Mouse (Mus musculus): ENCODE measurements around the gene Cyb561d1. TPM values are rescaled to one million over a fixed set of nuclear protein-coding genes. Genes with fewer than 3 reads are reported as not detected.

Gene Cyb561d1
- 8.7 and 9.5 TPM in 2 replicates for polyA plus RNA-seq (2012; rRNA removed)

DNA sequence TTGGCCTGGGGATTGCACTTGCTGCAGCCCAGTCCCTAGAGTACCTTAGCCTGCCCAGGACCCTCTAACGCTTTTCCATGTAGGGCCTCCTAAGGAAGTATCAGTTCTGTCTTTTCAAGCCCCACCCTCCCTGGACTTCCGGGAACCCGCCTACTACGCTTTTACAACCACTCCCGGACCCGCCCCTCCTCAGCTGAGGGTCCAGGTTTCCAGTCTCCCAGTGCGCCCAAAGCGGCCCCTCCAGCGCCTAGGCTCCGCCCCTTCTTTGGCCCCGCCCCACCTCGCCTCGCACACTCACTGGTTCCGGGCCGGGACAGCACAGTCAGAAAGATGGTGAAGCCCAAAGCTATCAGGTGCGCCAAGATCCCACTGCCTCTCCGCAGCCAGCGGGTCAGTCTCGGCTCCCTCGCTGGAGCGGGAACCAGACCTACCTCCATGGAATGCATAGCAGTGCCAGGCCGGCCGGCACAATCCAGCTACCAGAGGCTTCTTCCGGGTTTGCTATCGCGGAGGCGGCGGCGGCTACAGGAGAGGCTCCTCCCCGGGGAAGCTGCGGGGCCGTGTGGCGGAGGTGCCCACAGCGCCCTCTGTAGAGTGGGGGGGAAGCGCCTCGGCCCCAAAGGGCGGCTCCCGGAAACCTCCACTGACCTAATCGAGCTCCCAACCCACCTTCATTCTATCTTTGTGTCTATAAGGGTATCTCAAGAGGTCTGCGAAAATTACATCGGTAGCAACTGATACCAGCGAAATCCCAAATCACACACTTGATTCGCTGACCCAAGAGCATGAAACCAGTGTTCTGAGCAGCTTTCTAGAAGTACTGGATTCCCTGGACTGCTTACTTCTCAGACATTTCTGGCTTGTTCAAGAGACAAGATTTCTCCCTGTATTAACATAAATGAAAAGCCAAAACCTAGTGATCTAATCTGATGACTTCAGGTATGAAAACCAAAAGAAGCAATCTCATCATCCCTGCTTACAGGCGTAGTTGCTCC is at the start of gene Cyb561d1:
Cyb561d1 (minus strand) TSS at position 884 of the 995 bp plus-strand sequence.

DNA sequence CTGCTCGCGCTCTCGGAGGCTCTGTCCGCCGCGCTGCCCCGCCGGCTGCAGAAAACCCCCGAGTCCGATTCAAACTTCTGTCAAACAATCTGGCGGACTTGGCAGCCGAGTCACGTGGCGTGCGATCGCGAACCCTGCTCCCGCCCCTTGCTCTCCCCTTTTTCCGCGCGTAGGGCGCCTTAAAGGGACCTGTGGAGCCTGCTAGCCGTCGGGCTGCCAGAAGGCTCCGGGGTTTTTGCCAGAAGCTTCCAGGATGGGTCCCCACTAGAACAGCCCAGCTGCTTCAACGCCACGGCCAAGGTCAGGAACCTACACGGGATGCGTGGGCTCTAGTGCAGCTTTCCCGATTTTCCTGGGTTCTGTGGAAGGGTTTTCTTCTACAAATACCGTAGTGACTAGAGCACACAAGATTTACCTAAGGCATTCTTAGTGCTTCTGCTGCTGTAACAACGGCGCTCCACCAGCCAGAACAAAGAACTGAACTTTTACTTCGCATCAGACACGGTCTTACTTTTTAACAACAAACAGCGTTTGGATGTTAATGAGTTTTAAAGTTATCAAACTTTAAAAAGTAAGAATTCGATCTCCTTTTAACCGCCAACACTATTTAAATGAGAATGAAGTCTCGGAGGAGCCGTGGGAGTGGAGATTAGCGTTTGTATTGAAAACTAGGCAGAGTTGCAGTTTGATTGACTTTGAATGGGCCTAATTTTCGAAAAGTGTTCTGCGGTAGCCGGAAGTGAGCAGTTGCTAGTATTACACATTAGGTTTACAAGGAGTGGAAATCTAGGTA is 25.7 kb upstream of the Cyb561d1 start, which contains the start of gene Sypl2:
Sypl2 (minus strand) TSS at position 91 of the 793 bp plus-strand sequence.

DNA sequence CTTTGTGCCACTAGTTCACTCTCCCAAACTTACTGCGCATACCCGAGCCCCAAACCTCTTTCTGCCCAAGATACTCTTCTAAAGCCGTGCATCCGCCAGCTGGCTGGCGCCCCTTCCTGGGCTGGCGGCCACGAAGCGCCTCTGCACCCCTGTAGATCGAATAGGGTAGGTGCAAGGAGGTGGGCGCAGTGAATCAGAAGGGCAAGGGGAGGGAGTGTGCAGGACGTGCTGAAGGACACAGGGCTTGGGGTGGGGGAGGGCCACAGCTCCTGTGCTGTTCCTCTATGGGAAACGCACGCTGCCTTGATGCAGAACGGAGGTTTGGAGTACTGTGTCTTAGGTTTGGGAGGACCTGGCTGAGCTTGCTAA is 9.7 kb upstream of the Cyb561d1 start, which contains the start of gene Atxn7l2:
Atxn7l2 (minus strand) TSS at position 164 of the 369 bp plus-strand sequence.

DNA sequence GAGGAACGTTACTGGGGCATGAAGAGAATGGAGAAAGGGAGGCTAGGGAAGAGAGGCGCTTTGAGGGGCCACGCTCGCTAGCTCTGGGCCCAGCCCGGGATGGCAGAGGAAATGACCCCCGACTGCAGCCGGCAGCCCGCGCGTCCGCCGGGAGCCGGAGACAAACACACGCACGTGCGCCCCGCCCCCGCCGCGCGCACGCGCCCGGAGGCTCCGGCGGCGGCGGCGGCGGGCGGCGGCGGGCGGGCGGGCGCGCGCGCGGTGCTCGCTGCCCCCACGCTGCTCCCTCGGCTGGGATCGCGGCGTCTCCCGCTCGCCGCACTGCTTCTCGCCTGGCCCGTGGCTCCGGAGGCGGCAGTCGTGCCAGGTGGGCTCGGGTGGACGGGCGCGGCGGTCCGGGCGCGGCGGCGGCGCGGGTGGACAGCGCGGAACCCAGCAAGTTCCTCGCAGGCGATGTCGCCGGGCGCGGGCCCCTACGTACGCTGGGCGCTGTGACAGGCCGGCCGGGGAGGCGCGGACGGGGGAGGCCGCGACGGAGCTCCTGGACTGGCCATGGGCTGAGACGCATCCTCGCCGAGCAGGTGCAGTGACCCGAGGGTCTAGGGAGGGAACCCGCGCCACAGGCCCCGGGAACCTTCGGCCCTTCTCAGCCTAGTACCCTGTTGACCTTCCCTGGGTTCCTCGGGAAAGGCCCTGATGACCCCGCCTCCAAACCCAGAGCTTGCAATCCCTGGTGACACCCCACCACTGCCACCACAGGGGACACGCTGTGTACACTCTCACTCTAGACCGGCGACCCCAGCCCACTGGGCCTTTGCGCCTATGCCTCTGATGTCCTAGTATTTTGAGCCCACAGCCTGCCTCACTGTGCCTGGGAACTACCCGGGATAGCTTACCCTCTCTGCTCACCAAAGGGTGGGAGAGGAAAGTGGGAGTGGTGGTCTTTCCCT is 14.6 kb downstream of the Cyb561d1 start, which contains the start of gene Amigo1:
Amigo1 (plus strand) TSS at position 238 of the 950 bp plus-strand sequence.

DNA sequence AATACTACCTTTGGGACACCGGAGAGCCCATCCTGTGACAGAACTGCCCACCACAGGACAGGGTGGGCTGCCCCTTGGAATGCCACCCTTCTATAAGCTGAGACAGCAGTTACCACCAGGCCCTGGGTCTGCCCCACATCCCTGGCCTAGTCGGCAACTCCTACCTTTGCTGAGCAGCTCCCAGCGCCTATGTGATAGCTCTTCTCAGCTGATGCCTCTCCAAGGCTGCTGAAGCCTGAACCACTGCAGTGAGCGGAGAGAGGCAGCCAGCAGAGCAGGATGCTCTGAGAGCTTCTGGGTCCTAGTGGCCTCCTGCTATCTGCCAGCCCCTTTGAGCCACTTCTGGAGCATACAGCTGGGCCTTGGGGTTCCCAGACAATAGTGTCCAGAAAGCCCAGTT is 46.4 kb downstream of the Cyb561d1 start, which contains the start of gene Gpr61:
Gpr61 (minus strand) TSS at position 227 of the 400 bp plus-strand sequence.

Other genes starting within 250 kb of the Cyb561d1 start
- gene Gstm3, start 231.9 kb downstream of the Cyb561d1 start, polyA plus RNA-seq (2012; rRNA removed), result 0.29 and 0.37 TPM in 2 replicates
- gene Gstm2, start 214.8 kb downstream of the Cyb561d1 start, polyA plus RNA-seq (2012; rRNA removed), result 769 and 813 TPM in 2 replicates
- 1,875 and 2,662 TPM in 2 replicates for gene Gstm1, start 183.2 kb downstream of the Cyb561d1 start, polyA plus RNA-seq (2012; rRNA removed)
- gene Gstm4, start 156.3 kb downstream of the Cyb561d1 start, polyA plus RNA-seq (2012; rRNA removed), result 10.8 and 14.4 TPM in 2 replicates
- 259 and 297 TPM in 2 replicates for gene Ampd2, start 114.6 kb downstream of the Cyb561d1 start, polyA plus RNA-seq (2012; rRNA removed)
- 1.8 and 2.3 TPM in 2 replicates for gene Gnat2, start 108.4 kb downstream of the Cyb561d1 start, polyA plus RNA-seq (2012; rRNA removed)
- gene Gnai3, start 55.1 kb downstream of the Cyb561d1 start, polyA plus RNA-seq (2012; rRNA removed), result 15.1 and 16.2 TPM in 2 replicates
- gene Gpr61, start 46.3 kb downstream of the Cyb561d1 start, polyA plus RNA-seq (2012; rRNA removed), result not detected in 2 replicates
- gene Amigo1, start 14.9 kb downstream of the Cyb561d1 start, polyA plus RNA-seq (2012; rRNA removed), result 42.4 and 42.5 TPM in 2 replicates
- 16.2 and 17.9 TPM in 2 replicates for gene Atxn7l2, start 9.7 kb upstream of the Cyb561d1 start, polyA plus RNA-seq (2012; rRNA removed)
- 0.16 and 0.17 TPM in 2 replicates for gene Sypl2, start 25.4 kb upstream of the Cyb561d1 start, polyA plus RNA-seq (2012; rRNA removed)
- gene Psma5, start 55.7 kb upstream of the Cyb561d1 start, polyA plus RNA-seq (2012; rRNA removed), result 40.5 and 50.5 TPM in 2 replicates
- gene Sort1, start 82.9 kb upstream of the Cyb561d1 start, polyA plus RNA-seq (2012; rRNA removed), result 29.1 and 29.2 TPM in 2 replicates
- gene Mybphl, start 163.7 kb upstream of the Cyb561d1 start, polyA plus RNA-seq (2012; rRNA removed), result not detected in 2 replicates
- gene Psrc1, start 182.6 kb upstream of the Cyb561d1 start, polyA plus RNA-seq (2012; rRNA removed), result 8.1 and 12.4 TPM in 2 replicates
- 35.2 and 37.0 TPM in 2 replicates for gene Celsr2, start 214.3 kb upstream of the Cyb561d1 start, polyA plus RNA-seq (2012; rRNA removed)
- 28.4 and 31.9 TPM in 2 replicates for gene Sars, start 244.0 kb upstream of the Cyb561d1 start, polyA plus RNA-seq (2012; rRNA removed)

All from ovary, adult 2 months (tissue).